Mouse (Mus musculus) splenic B cell, adult 2 months (primary cell): ENCODE data around the gene D3Ertd254e.
"Not testable (repeated sequence)": the region's sequence is repeated elsewhere in the genome, so short reads cannot be mapped to it uniquely, and the experiment has no call there.

Experiments
- DNase-seq: peaks from one replicate; pipeline ENCODE4 v3.0.0-alpha.2; 2011; ENCODE audit warnings: low read depth, low spot score
- H3K27me3 ChIP-seq: 2 replicates; pipeline ENCODE4 v1.6.1; 2012; ENCODE audit warnings: mild to moderate bottlenecking, low read length, moderate library complexity, mixed read lengths; ENCODE audit not compliant: control insufficient read depth, poor library complexity, insufficient read depth, severe bottlenecking
- H3K36me3 ChIP-seq: 2 replicates; pipeline ENCODE4 v1.6.1; 2012; ENCODE audit warnings: mild to moderate bottlenecking, low read length, moderate library complexity, mixed read lengths; ENCODE audit not compliant: control insufficient read depth, poor library complexity, insufficient read depth, severe bottlenecking

The D3Ertd254e gene

DNA sequence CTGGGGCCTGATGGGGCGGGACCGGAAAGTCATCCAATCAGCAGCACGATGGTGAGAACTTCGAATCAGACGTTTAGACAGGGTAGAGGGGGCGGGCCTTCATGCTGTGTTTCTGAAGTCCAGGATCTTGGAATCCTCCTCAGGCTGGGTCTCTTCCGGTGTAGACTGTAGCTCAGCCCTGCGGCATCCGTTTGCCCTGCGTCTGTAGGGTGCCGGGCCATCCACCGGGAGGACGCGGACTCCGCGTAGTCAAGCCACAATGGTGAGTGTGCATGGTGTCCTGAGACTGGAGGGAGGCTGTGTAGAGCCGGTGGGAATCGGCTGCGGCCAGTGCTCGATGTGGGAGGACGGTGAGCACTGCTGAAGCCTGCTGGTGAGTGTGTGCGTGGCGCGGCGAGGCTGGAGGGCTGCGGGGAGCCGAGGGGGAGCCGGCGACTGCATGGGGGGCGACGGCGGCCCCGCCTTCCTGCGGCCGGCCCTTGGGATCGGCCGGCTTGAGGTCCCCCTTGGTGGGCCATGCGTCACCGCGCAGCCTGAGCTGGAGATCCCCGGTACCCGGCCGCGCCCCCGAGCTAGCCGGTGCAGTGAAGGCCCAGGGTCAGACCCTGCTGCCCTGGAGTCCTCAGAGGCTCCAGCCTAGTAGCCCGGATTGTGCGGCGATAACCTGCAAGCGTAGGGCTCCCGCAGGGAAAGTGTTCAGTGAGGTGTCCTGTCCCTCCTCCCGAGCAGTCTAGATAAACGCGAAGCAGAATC lies at the start of gene D3Ertd254e:
Gene D3Ertd254e, plus strand, starts transcription at position 84 of the 753 bp plus-strand sequence.
- DNase-seq: peak; percentile 78
- H3K27me3 ChIP-seq: no peaks in the 10 kb centered on the region
- no peaks in the 10 kb centered on the region for H3K36me3 ChIP-seq

DNA sequence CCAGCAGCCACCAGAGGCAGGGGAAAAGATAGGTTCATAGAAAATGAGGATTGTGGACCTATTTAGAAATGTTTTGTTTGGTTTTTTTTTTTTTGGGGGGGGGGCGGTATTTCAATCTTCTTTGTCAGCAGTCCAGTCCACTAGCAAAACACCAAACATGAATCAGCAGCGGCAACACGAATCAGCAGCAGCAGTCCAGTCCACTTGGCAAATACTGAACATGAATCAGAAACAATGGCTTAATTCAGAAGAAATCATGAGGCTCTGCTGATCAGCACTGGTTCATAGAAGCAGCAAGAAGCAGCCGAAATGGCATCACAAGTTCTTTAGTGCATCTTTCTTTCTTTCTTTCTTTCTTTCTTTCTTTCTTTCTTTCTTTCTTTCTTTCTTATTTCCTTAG lies 34.7 kb upstream of the D3Ertd254e start:
- Histone ChIP-seq H3K36me3 (no peaks in the 10 kb centered on the region), H3K27me3 (no peaks in the 10 kb centered on the region)
- no peak for DNase-seq

DNA sequence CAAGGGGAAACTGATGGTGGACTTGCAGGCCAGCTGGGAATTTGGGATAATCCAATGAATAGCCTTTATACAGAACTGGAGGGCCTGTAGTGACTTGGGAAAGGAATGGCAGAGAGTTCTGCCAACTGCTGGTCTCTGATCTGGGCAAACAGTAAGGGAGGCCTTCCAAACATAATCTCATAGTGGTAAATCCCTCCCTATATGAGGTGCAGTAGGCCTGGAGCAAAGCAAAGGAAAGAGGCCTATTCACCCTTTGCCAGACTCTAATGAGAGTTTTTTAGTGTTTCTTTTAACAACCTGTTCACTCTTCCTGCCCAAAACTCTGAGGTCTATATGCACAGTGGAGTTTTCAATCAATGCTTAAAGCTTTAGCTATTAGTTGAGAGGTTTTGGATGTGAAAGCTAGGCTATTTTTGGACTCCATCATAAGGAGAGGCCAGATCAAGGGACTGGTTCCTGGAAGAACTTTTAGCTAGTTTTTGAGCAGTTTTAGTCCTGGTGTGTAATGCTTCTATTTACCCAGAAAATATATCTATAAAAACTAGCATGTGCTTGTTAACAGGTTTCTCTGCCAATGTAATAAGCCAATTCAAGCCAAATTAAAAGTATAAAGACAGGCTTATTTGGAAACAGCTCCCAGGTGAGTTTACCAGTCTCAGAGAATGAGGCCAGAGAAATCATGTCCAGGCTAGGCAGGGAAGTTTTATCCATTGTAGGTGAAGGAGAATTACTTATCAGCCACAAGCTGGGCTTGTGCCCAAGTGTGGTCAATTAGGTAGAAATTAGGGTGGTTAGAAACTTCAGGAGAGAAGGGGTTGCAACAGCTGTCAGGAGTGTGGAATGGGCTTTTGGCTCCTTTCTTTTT lies 30.9 kb upstream of the D3Ertd254e start:
- Histone ChIP-seq H3K27me3 (no peaks in the 10 kb centered on the region), H3K36me3 (no peaks in the 10 kb centered on the region)
- no peak for DNase-seq

DNA sequence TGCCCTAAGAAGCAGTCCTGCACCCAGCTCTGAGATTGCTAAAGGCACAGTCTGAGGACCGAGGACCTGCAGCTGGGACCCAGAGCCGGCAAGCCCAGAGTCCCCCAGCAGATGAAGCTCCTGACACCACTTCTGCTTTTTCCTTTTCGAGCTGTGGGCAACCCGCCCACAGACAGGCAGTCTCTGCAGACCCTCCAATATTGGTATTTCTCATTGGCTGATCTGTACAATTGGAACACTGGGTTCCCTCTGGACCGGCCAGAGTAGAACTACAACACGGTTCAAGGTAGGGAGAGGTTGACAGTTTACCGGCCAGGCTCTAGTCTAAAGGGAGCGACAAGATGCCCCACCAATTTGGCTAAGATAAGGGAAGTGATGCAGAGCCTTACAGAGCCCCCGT lies 24.6 kb upstream of the D3Ertd254e start:
- not testable (repeated sequence) for H3K27me3 ChIP-seq, H3K36me3 ChIP-seq

DNA sequence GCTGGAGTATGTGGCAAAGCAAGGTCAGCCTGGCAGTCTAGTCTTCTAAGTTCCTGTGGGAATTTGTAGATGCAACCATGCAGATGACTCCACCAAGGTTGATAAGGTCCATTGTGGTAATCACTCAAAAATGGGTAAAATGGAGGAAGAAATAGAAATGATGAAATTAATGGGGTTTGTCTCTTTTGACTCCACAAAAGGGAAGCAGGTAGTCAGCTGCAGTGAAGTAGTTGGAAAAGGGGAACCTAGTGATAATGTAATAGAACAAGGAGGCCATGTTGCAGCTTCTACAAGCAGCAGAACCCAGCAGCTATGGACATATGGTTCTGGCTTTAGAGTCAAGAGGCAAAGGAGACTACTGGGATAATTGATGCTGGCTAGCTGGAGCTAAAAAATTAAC lies 14.7 kb upstream of the D3Ertd254e start:
- no peak for DNase-seq
- Histone ChIP-seq H3K27me3 (no peaks in the 10 kb centered on the region), H3K36me3 (no peaks in the 10 kb centered on the region)

More for the DNA sequence above, 24.6 kb upstream of the D3Ertd254e start:
- not testable (repeated sequence) for DNase-seq

DNA sequence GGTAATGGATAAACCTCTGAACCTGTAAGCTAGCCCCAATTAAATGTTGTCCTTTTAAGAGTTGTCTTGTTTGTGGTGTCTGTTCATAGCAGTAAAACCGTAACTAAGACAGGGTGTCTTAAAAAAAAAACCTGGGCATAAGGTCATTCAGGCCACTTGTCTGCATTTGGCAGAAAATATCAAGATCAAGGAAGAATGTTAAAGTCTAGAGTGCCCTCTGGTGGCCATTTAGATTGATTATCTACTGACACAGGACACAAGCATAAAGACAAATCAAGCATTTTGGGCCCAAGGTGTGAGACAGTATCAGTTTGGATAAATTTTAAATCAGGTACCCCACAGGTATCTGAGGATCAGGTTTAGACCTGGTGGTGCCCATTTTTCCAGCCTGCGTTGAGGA lies 13.3 kb upstream of the D3Ertd254e start:
- DNase-seq: peak; percentile 76
- Histone ChIP-seq H3K36me3 (no peaks in the 10 kb centered on the region), H3K27me3 (no peaks in the 10 kb centered on the region)

DNA sequence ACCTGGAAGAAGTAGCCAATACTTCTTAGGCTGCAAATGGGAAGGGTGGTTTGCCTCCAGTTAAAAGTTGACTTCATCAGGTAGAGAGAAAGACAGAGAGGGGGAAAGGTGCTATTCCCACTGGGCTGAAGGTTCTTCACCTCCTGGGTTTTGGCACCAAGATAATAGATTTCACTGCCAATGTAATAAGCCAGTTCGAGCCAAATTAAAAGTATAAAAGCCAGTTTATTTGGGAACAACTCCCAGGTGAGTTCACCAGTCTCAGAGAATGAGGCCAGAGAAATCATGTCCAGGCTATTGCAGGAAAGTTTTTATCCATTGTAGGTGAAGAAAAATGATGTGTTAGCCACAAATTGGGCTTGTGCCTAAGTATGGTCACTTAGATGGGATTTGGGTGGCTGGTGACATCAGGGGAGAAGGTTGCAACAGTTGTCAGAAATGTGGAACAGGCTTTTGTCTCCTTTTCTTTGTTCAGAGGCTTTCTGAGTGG lies 12.6 kb upstream of the D3Ertd254e start:
- H3K27me3 ChIP-seq: no peaks in the 10 kb centered on the region
- DNase-seq: no peak
- no peaks in the 10 kb centered on the region for H3K36me3 ChIP-seq

DNA sequence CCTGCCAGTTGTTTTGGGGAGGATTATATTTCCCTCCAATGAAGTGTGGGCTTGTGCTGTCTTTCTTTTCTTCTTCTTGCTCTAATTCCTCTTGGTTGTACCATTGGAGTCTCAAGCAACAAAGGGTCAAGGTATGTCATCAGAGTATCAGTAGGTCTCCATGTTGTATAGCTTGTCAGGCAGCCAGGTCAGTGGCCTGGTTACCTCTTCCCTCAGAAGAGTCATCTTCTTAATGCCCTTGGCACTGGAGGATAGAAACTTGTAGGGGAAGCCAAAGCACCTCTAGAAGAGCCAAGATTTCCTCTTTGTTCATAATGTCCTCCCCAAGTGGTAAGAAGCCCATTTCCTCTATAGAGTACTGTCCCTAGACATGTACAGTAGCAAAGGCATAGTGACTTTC lies 11.8 kb upstream of the D3Ertd254e start:
- Histone ChIP-seq H3K36me3 (no peaks in the 10 kb centered on the region), H3K27me3 (no peaks in the 10 kb centered on the region)
- no peak for DNase-seq

DNA sequence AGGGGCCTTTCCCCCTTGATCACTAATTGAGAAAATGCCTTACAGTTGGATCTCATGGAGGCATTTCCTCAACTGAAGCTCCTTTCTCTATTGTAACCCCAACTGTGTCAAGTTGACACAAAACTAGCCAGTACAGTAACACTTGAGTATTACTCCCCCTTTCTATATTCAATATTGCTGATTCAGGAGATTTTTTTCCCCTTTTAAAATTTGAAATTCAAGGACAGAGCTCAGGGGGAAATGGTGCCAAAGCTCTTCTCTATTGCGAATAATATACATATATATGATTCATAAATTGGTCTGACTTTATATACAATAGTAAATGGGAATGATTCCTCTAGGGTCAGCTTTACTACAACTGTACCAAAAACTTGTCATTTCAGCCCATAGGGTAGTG lies 282 bp upstream of the D3Ertd254e start:
- H3K27me3 ChIP-seq: no peaks in the 10 kb centered on the region
- DNase-seq: no peak
- H3K36me3 ChIP-seq: no peaks in the 10 kb centered on the region

DNA sequence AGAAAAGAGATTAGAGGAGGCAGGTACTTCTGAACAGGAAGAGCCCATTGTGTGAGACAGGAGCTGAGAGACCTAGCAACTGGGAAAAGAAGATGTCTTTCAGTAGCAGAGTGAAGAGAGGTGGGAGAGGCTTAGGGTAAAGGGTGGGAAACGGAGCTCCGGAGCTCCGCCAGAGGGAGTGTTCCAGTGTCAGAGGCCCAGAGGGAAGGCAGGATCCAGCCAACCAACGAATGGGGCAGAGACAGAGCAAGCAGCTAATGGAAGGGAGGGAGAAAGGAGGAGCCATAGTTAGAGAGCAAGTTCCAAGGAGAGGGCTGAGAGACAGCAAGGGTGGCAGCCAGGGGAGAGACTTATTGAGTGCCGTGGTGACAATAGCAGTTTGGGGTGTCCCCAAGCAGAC lies 4.5 kb downstream of the D3Ertd254e start:
- DNase-seq: no peak
- no peaks in the 10 kb centered on the region for H3K36me3 ChIP-seq
- H3K27me3 ChIP-seq: no peaks in the 10 kb centered on the region

DNA sequence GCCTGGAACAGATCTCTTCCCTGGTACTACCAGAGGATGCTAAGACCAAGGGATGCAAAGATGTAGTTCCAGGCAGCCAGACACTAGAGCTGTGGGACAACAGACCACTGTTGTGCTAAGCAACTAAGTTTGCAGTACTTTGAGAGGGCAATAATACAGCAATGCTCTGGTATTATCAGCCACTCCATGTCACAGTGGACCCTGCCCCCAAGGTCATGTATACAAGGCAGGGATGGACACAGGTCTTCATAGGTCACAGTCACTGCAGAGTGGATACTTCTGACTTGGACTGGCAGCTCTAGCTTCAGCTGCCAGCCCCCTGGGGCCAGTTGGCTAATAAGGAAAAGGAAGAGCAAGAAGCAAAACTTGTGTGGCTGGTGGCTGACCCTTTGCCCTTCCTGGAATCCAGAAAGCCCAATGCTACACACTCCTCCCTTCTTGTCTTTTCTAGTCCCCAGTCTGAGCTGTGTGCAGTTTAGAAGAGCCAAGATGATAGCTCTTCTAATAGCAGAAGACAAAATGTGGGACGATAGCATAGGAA lies 19.9 kb downstream of the D3Ertd254e start:
- no peaks in the 10 kb centered on the region for H3K36me3 ChIP-seq
- no peaks in the 10 kb centered on the region; the same call in 1 of the 2 replicates for H3K27me3 ChIP-seq
- DNase-seq: no peak

DNA sequence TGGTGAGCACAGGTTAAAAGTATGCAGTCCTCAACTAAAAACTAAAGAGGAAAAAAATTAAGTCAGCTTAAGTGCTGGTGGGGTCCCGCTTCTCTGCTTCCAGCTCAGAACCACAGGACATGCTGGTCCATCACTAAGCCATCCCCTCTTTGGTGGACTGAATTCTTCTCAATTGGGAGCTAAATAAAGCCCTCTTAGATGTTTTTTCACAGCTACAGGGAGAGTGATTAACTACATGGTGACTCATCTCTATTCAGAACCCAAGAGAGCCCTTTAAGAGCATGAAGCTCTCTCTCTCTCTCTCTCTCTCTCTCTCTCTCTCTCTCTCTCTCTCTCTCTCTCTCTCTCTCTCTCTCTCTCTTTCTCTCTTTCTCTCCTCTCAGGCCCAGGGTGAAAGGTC lies 20.5 kb downstream of the D3Ertd254e start:
- H3K36me3 ChIP-seq: no peaks in the 10 kb centered on the region
- no peaks in the 10 kb centered on the region; the same call in 1 of the 2 replicates for H3K27me3 ChIP-seq
- no peak for DNase-seq

DNA sequence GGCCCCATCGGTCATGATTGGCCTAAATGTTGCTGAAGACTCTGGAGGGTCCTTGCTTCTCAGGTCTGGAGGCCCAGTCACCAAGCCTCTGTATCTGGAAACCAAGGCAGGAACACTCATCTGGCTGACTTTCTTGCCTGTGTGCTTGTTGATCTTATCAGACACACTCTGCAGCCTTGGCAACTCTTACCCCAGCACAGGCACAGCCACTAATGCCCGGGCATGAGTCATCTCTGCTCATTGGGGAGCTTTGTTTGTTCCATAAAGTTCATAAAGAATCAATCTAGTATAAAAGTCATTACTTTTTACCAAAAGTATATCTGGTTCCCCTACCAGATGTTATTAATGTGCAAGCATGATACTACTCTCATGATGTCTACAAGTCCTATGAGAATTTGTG lies 22.9 kb downstream of the D3Ertd254e start:
- no peaks in the 10 kb centered on the region; the same call in 1 of the 2 replicates for H3K27me3 ChIP-seq
- DNase-seq: no peak

DNA sequence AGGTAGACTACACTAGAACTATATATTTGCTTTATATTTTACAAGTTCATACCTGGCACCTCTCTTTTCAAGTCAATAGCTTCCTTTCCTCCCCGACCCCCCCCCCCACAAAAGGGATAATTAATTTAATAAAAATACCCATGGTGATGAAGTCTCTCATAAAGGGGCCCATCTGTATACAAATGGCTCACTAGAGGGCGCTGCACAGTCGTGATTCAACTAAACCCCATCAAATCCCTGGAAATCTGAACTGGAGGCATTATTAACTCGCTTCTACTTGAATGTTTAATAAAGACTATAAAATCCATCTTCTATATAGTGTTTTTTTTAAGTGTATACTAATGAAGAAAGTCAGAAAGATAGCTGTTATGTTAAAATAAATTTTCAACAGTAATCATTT lies 30.7 kb downstream of the D3Ertd254e start:
- DNase-seq: peak; percentile 38
- Histone ChIP-seq H3K36me3 (no peaks in the 10 kb centered on the region), H3K27me3 (no peaks in the 10 kb centered on the region)

More for the DNA sequence above, 22.9 kb downstream of the D3Ertd254e start:
- no peaks in the 10 kb centered on the region for H3K36me3 ChIP-seq

DNA sequence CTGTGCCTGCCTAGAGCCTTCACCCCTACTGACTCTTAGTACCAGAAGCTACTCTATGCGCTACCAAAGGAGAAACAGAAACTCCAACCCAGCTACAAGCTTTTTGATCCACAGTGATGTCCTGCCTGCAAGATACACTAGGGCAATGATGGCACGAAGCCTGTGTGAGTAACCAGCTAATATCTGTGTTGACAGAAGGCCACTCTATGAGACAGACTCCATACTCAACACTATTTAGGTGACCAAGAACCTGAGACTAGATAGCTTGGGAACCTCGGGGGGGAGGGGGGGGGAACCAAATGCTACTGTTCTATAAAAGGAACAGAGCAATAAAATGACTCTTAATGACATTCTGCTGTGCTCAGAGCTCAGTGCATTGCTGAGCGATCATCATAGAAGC lies 35.7 kb downstream of the D3Ertd254e start:
- no peaks in the 10 kb centered on the region for H3K36me3 ChIP-seq
- no peaks in the 10 kb centered on the region for H3K27me3 ChIP-seq
- DNase-seq: no peak
